Mouse (Mus musculus): ENCODE measurements around the gene Sgca.

Gene Sgca

GRCm38 (mm10) chr11:95001584-95002347 lies 25.6 kb upstream of the Sgca start:
- no peak for DNase-seq (ENCODE audit: low spot score in 2 of 2)

GRCm38 (mm10) chr11:95001058-95001457 lies 24.9 kb upstream of the Sgca start:
- DNase-seq (ENCODE audit: low spot score in 2 of 2): peak; percentile 50 to 51

- peak; percentile 49 to 67 for DNase-seq (ENCODE audit: low spot score in 2 of 2)
Observed at GRCm38 (mm10) chr11:95000548-95000947, 24.4 kb upstream of the Sgca start.

GRCm38 (mm10) chr11:95000128-95000527 lies 24.0 kb upstream of the Sgca start:
- DNase-seq (ENCODE audit: low spot score in 2 of 2): no peak

- DNase-seq (ENCODE audit: low spot score in 2 of 2): peak; percentile 51 to 52
Observed at GRCm38 (mm10) chr11:94998041-94998531, 22.0 kb upstream of the Sgca start.

- DNase-seq (ENCODE audit: low spot score in 2 of 2): no peak
Observed at GRCm38 (mm10) chr11:94997596-94997995, 21.5 kb upstream of the Sgca start.

GRCm38 (mm10) chr11:94996984-94997383 lies 20.9 kb upstream of the Sgca start:
- no peak for DNase-seq (ENCODE audit: low spot score in 2 of 2)

- DNase-seq (ENCODE audit: low spot score in 2 of 2): no peak
Observed at GRCm38 (mm10) chr11:94996101-94996500, 20.0 kb upstream of the Sgca start.

- no peak for DNase-seq (ENCODE audit: low spot score in 2 of 2)
Observed at GRCm38 (mm10) chr11:94994947-94995772, 19.0 kb upstream of the Sgca start.

- no peak for DNase-seq (ENCODE audit: low spot score in 2 of 2)
Observed at GRCm38 (mm10) chr11:94994208-94994814, 18.2 kb upstream of the Sgca start.

- no peak for DNase-seq (ENCODE audit: low spot score in 2 of 2)
Observed at GRCm38 (mm10) chr11:94992754-94993606, 16.9 kb upstream of the Sgca start.

- DNase-seq (ENCODE audit: low spot score in 2 of 2): no peak
Observed at GRCm38 (mm10) chr11:94992480-94992753, 16.3 kb upstream of the Sgca start.

GRCm38 (mm10) chr11:94991641-94992479 lies 15.7 kb upstream of the Sgca start:
- DNase-seq (ENCODE audit: low spot score in 2 of 2): peak; percentile 35 to 37

- peak; percentile 82 to 88 for DNase-seq (ENCODE audit: low spot score in 2 of 2)
Observed at GRCm38 (mm10) chr11:94990749-94991577, 14.8 kb upstream of the Sgca start, which contains the start of gene Ppp1r9b. Ppp1r9b (plus strand) TSS chr11:94991035.

- no peak for DNase-seq (ENCODE audit: low spot score in 2 of 2)
Observed at GRCm38 (mm10) chr11:94990102-94990748, 14.1 kb upstream of the Sgca start.

- DNase-seq (ENCODE audit: low spot score in 2 of 2): peak; percentile 46 to 61
Observed at GRCm38 (mm10) chr11:94989562-94990017, 13.5 kb upstream of the Sgca start.

GRCm38 (mm10) chr11:94988780-94989561 lies 12.8 kb upstream of the Sgca start:
- DNase-seq (ENCODE audit: low spot score in 2 of 2): no peak

GRCm38 (mm10) chr11:94987851-94988250 lies 11.7 kb upstream of the Sgca start:
- no peak for DNase-seq (ENCODE audit: low spot score in 2 of 2)
